Mouse (Mus musculus) layer of hippocampus, postnatal 25 days (tissue): ENCODE data around the gene Dsp. TPM values are rescaled to one million over a fixed set of nuclear protein-coding genes. Genes with fewer than 3 reads are reported as not detected.
A peak's percentile ranks its signal among the peaks of the same experiment; 100 is the strongest.

ENCODE experiments used
- DNase-seq, 2 experiments: peaks; one replicate each; pipeline ENCODE4 v3.0.0; 2022; ENCODE audit warnings: mixed read lengths in 2 of 2, low spot score in 1 of 2; ENCODE audit errors: extremely low spot score in 1 of 2
- total RNA-seq, 2 experiments: library from RNA; stranded (reverse); gene quantifications; 2 replicates each; pipeline ENCODE4 v1.2.3; 2021

The Dsp gene
- 10 to 100 TPM; 11.5 to 14.2 TPM for total RNA-seq

GRCm38 (mm10) chr13:38151069-38151588, at the start of gene Dsp:
Gene Dsp (plus strand): TSS chr13:38151294.
- DNase-seq, result no peak

- no peak for DNase-seq
Measured at GRCm38 (mm10) chr13:38103406-38103805, 47.7 kb upstream of the Dsp start.

- DNase-seq, result no peak
Measured at GRCm38 (mm10) chr13:38104501-38104900, 46.6 kb upstream of the Dsp start.

GRCm38 (mm10) chr13:38109081-38109480, 42.0 kb upstream of the Dsp start:
- no peak for DNase-seq

- no peak for DNase-seq
Measured at GRCm38 (mm10) chr13:38122321-38122720, 28.8 kb upstream of the Dsp start.

- DNase-seq, result no peak
Measured at GRCm38 (mm10) chr13:38123666-38124065, 27.4 kb upstream of the Dsp start.

- DNase-seq, result no peak
Measured at GRCm38 (mm10) chr13:38127683-38128082, 23.4 kb upstream of the Dsp start.

- no peak for DNase-seq
Measured at GRCm38 (mm10) chr13:38128246-38128645, 22.8 kb upstream of the Dsp start.

- no peak for DNase-seq
Measured at GRCm38 (mm10) chr13:38129492-38129891, 21.6 kb upstream of the Dsp start.

GRCm38 (mm10) chr13:38130116-38130515, 21.0 kb upstream of the Dsp start:
- DNase-seq, result no peak

- no peak for DNase-seq
Measured at GRCm38 (mm10) chr13:38133016-38133528, 18.0 kb upstream of the Dsp start.

- no peak for DNase-seq
Measured at GRCm38 (mm10) chr13:38140521-38140920, 10.6 kb upstream of the Dsp start.

GRCm38 (mm10) chr13:38144962-38145713, 6.0 kb upstream of the Dsp start:
- no peak for DNase-seq

- DNase-seq, result no peak
Measured at GRCm38 (mm10) chr13:38148348-38148747, 2.7 kb upstream of the Dsp start.

- DNase-seq, result no peak
Measured at GRCm38 (mm10) chr13:38151671-38152428, 756 bp downstream of the Dsp start.

- no peak for DNase-seq
Measured at GRCm38 (mm10) chr13:38152429-38153035, 1.4 kb downstream of the Dsp start.

- no peak for DNase-seq
Measured at GRCm38 (mm10) chr13:38155523-38155922, 4.4 kb downstream of the Dsp start.

GRCm38 (mm10) chr13:38157635-38158034, 6.5 kb downstream of the Dsp start:
- DNase-seq, result no peak

GRCm38 (mm10) chr13:38162002-38162401, 10.9 kb downstream of the Dsp start:
- no peak for DNase-seq

- peak; percentile 10 to 17 for DNase-seq
Measured at GRCm38 (mm10) chr13:38162668-38163067, 11.6 kb downstream of the Dsp start.

- no peak for DNase-seq
Measured at GRCm38 (mm10) chr13:38164932-38165331, 13.8 kb downstream of the Dsp start.
